Mouse (Mus musculus): ENCODE measurements at regions not wholly inside any gene's neighbourhood (a gene's known extent, or its start where the extent isn't known, plus 50 kb on each side); places are given as distances from the start of the nearest gene placed in this dataset.

DNA sequence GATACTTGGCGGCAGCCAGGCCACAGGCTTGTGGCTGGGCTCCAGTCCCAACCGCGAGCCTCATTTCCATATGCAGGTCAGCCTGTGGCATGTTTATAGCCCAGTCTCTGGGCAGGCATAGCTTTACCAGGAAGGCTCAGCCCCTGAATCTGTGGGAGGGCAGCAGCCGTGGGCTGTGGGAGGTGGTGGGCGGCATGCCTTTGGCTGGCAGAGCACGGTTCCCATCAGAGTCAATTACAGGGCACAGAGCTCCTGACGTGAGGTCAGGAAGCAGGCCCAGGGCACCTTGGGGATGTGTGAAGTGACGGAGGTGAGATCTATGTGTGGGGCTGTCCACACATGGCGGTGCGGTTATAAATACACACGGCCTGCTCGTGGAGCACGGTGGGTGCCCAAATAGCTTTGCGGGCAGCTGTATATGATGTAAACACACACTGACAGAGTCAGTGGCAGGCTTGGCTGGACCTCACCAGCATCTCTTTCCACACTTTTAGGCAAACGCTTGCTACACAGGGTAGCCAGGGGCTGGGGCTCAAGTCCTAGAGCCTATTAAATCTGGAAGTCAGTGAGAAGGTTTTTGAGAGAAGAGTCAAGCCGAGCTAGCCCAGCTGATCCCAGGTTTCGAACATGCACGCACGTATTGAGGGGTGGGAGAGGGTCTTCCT lies 71.8 kb downstream of the Gm525 start:
- DNase-seq (ENCODE audit: low read depth) = peak; percentile 23
- TF ChIP-seq POLR2A (IDR thresholded peaks at IDR 0.05; ENCODE audit: borderline replicate concordance, extremely low read depth, insufficient read depth, insufficient read length, poor library complexity, severe bottlenecking) (no peak), CTCF (IDR thresholded peaks at IDR 0.05; ENCODE audit: borderline replicate concordance, extremely low read depth, insufficient read depth, insufficient read length) (no peak)

DNA sequence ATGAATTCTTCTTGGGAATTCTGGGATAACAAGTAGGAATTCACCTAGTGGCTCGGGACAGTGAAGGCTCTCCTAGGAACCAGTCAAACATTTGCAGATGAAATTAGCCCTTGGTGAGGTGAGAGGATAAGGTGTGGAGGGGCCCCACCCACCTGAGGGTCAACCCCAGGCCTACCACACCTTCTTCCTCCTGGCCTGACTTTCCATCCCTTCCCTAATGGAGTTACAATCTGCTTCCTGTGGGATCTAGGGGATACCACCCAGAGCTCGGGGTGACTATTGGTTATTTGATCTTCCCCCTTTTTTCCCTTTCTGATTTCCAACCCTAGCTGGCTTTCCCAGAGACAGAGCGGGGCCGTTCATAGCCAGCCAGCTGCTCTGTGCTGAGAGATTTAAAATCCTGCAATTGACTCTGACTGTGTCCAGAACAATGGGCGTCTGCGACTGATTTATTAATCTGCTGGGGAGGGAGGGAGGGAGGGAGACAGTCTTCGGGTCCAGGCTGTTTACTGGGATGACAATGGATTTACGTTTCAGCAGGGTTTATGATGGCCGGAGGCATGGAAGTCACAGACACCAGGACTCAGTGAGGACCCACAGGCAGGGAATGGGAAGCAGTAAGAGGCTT lies 69.0 kb downstream of the Gm525 start:
- peak; percentile 19 for DNase-seq (ENCODE audit: low read depth)
- no peak for TF ChIP-seq CTCF (IDR thresholded peaks at IDR 0.05; ENCODE audit: borderline replicate concordance, extremely low read depth, insufficient read depth, insufficient read length)
- TF ChIP-seq POLR2A (IDR thresholded peaks at IDR 0.05; ENCODE audit: borderline replicate concordance, extremely low read depth, insufficient read depth, insufficient read length, poor library complexity, severe bottlenecking) = no peak

Data from brain, embryonic 14.5 days (tissue).